Mouse (Mus musculus) intestine, embryonic 16.5 days (tissue): ENCODE results near the gene Alox12. TPM values are rescaled to one million over a fixed set of nuclear protein-coding genes. Genes with fewer than 3 reads are reported as not detected.
A peak's percentile ranks its signal among the peaks of the same experiment; 100 is the strongest.

Experiments
- ATAC-seq: fragments of 200-750 bp; cut with Nextera tagmentation; 2 replicates; pipeline ENCODE4 v1.8.0; 2017; ENCODE audit warnings: moderate TSS enrichment, moderate library complexity
- H3K27ac ChIP-seq: fragments of 300-500 bp; sonication (generic); 2 replicates; pipeline ENCODE4 v1.5.1; 2014; ENCODE audit warnings: mild to moderate bottlenecking, low read length
- H3K27me3 ChIP-seq: fragments of 300-500 bp; sonication (generic); replicated peaks from 2 replicates; pipeline ENCODE4 v1.6.1; 2014; ENCODE audit warnings: low read length, control low read depth, mixed read lengths; ENCODE audit not compliant: control insufficient read depth, insufficient read depth
- H3K36me3 ChIP-seq: fragments of 300-500 bp; sonication (generic); 2 replicates; pipeline ENCODE4 v1.6.1; 2014; ENCODE audit warnings: low read length, control low read depth; ENCODE audit not compliant: control insufficient read depth, insufficient read depth
- H3K4me1 ChIP-seq: fragments of 300-500 bp; sonication (generic); 2 replicates; pipeline ENCODE4 v1.6.1; 2014; ENCODE audit warnings: low read length, control low read depth, mixed read lengths; ENCODE audit not compliant: control insufficient read depth, insufficient read depth
- H3K4me2 ChIP-seq: fragments of 300-500 bp; sonication (generic); 2 replicates; pipeline ENCODE4 v1.6.1; 2014; ENCODE audit warnings: low read depth, low read length, control low read depth
- H3K4me3 ChIP-seq: fragments of 300-500 bp; sonication (generic); 2 replicates; pipeline ENCODE4 v1.5.1; 2014; ENCODE audit warnings: mild to moderate bottlenecking, low read length
- H3K9ac ChIP-seq: fragments of 300-500 bp; sonication (generic); 2 replicates; pipeline ENCODE4 v1.6.1; 2014; ENCODE audit warnings: low read depth, low read length
- H3K9me3 ChIP-seq: fragments of 300-500 bp; sonication (generic); 2 replicates; pipeline ENCODE4 v1.6.1; 2016; ENCODE audit warnings: low read length, control low read depth; ENCODE audit not compliant: control insufficient read depth
- WGBS: fragments of 180-500 bp; shearing (Covaris S2); extraction: QIAGEN DNeasy Blood & Tissue Kit; methylation state at CpG from one replicate; pipeline ENCODE4 v1.1.7; 2014; 5-methylcytosine and 5-hydroxymethylcytosine counted together
- polyA plus RNA-seq: library from polyadenylated mRNA; unstranded; fragments of >200 nt; fragmentation: Nextera tagmentation; extraction: Ambion mirVana; gene quantifications from 2 replicates; pipeline ENCODE4 v1.2.1, GENCODE M21; 2015

Alox12 gene
- polyA plus RNA-seq, 1 experiment from 2014 or later, result 1.8 TPM

DNA sequence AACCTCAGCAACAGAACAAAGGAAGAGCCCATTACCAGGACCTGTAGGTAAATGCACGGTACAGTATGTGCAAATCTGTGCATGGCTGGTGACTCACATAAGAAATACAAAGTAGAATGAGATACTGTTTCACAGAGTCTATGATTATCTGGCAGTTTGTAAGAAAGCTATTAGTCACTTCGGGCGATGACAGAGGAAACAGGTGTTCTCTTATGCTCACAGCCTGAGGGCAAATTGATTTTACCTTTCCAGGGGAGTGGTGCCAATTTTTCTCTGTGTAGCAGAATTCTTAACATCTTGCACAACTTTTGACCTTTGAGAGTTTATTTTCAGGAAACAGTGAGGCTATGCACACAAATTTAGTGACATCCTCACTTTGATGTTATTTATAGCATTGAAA, 29.6 kb upstream of the Alox12 start:
- no peak for ATAC-seq
- Histone ChIP-seq H3K4me3 (no peak overlapping the region), H3K36me3 (no peaks in the 10 kb centered on the region), H3K9ac (no peak overlapping the region), H3K9me3 (no peaks in the 10 kb centered on the region), H3K27ac (no peak overlapping the region), H3K4me2 (no peak overlapping the region), H3K4me1 (0 out of 2 replicates have a peak, but pooled peaks cover 3% of the 10 kb centered on the region), H3K27me3 (no peaks in the 10 kb centered on the region)
- 65% methylated on average over 3 of the region's 3 CpGs for WGBS

- Histone ChIP-seq H3K4me3 (no peak overlapping the region), H3K9ac (no peak overlapping the region), H3K4me1 (no peaks in the 10 kb centered on the region), H3K27me3 (no peaks in the 10 kb centered on the region), H3K9me3 (no peaks in the 10 kb centered on the region), H3K4me2 (no peak overlapping the region), H3K36me3 (no peaks in the 10 kb centered on the region), H3K27ac (no peak overlapping the region)
- no peak for ATAC-seq
- 70% methylated on average over 4 of the region's 4 CpGs for WGBS
These were observed 28.5 kb upstream of the Alox12 start for GRCm38 (mm10) chr11:70283666-70284065.

- H3K36me3 ChIP-seq, result no peaks in the 10 kb centered on the region
- H3K27me3 ChIP-seq, result no peaks in the 10 kb centered on the region
- no peak overlapping the region for H3K4me3 ChIP-seq
- H3K4me2 ChIP-seq, result no peak overlapping the region
- H3K27ac ChIP-seq, result no peak overlapping the region
- no peak overlapping the region for H3K9ac ChIP-seq
- no peak for ATAC-seq
- H3K4me1 ChIP-seq, result no peaks in the 10 kb centered on the region
- 61% methylated on average over 3 of the region's 3 CpGs for WGBS
- H3K9me3 ChIP-seq, result no peaks in the 10 kb centered on the region
These were observed 25.3 kb upstream of the Alox12 start for GRCm38 (mm10) chr11:70280441-70280840.

- no peak for ATAC-seq
- H3K27ac ChIP-seq, result no peak overlapping the region
These were observed 23.8 kb upstream of the Alox12 start for GRCm38 (mm10) chr11:70278961-70279360.

GRCm38 (mm10) chr11:70271641-70272040, 16.5 kb upstream of the Alox12 start:
- Histone ChIP-seq H3K9me3 (no peaks in the 10 kb centered on the region), H3K4me3 (no peak overlapping the region), H3K4me1 (no peaks in the 10 kb centered on the region), H3K9ac (no peak overlapping the region), H3K4me2 (no peak overlapping the region), H3K27me3 (no peaks in the 10 kb centered on the region), H3K36me3 (no peaks in the 10 kb centered on the region), H3K27ac (no peak overlapping the region)
- 73% methylated on average over 7 of the region's 7 CpGs for WGBS
- ATAC-seq, result no peak

More at GRCm38 (mm10) chr11:70278961-70279360, 23.8 kb upstream of the Alox12 start:
- Histone ChIP-seq H3K27me3 (no peaks in the 10 kb centered on the region), H3K36me3 (no peaks in the 10 kb centered on the region), H3K4me2 (no peak overlapping the region), H3K4me3 (no peak overlapping the region), H3K9ac (no peak overlapping the region), H3K4me1 (no peaks in the 10 kb centered on the region), H3K9me3 (no peaks in the 10 kb centered on the region)
- WGBS, result 85% methylated on average over 3 of the region's 3 CpGs

- Histone ChIP-seq H3K4me3 (no peak overlapping the region), H3K4me1 (peaks cover 4% of the 10 kb centered on the region), H3K27me3 (no peaks in the 10 kb centered on the region), H3K9ac (no peak overlapping the region), H3K27ac (no peak overlapping the region), H3K36me3 (no peaks in the 10 kb centered on the region), H3K4me2 (no peak overlapping the region), H3K9me3 (no peaks in the 10 kb centered on the region)
- ATAC-seq, result no peak
- WGBS, result 85% methylated on average over 1 of the region's 1 CpGs
These were observed 11.3 kb upstream of the Alox12 start for GRCm38 (mm10) chr11:70266405-70266804.

- H3K9me3 ChIP-seq, result no peaks in the 10 kb centered on the region
- no peak for ATAC-seq
- WGBS, result 64% methylated on average over 4 of the region's 4 CpGs
- no peak overlapping the region for H3K4me2 ChIP-seq
- no peak overlapping the region for H3K9ac ChIP-seq
- H3K4me1 ChIP-seq, result peaks cover 4% of the 10 kb centered on the region
- H3K27me3 ChIP-seq, result no peaks in the 10 kb centered on the region
- H3K4me3 ChIP-seq, result no peak overlapping the region
- H3K36me3 ChIP-seq, result no peaks in the 10 kb centered on the region
- no peak overlapping the region for H3K27ac ChIP-seq
These were observed 10.7 kb upstream of the Alox12 start for GRCm38 (mm10) chr11:70265819-70266218.

DNA sequence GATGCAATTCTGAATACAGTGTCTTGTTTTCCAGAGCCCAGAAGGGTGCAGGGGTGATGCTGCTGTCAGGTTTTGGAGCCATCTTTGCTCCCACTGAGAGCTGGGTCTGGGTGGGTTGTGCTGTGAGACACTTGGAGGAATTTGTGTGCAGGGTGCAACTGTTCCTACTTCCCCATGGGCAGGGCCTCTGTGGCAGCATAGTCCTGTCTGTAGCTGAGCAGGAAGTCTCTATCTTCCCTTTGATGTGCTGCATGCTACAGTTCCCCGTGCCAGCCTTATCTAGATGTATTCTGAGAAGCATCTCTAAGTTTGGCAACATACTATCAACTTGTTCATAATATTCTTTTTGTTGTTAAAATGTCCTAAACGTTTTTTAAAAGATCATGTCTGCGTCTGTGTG, 10.1 kb upstream of the Alox12 start:
- H3K27ac ChIP-seq, result no peak overlapping the region
- H3K4me1 ChIP-seq, result peaks cover 4% of the 10 kb centered on the region
- 46% methylated on average over 3 of the region's 3 CpGs for whole genome bisulfite sequencing

DNA sequence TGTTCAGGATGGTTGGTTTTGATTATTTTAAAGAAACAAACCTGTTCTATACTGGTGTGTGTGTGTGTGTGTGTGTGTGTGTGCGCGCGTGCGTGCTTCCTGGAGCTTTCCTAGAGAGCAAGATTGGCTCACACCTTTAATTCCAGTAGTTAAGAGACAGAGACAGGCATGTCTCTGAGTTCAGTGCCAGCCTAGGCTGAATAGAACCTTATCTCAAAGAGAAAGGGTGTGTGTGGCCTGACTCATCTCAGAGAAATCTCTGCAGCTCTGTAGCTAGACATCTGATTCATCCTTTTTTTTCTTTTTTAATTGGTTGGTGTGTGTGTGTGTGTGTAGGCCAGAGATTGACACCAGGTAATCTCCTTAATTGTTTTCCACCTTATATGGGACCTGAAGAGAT, 3.9 kb upstream of the Alox12 start:
- WGBS, result 94% methylated on average over 4 of the region's 4 CpGs

More for the DNA sequence above, 10.1 kb upstream of the Alox12 start:
- Histone ChIP-seq H3K27me3 (no peaks in the 10 kb centered on the region), H3K9me3 (no peaks in the 10 kb centered on the region), H3K9ac (no peak overlapping the region), H3K36me3 (no peaks in the 10 kb centered on the region), H3K4me3 (no peak overlapping the region), H3K4me2 (no peak overlapping the region)
- no peak for ATAC-seq

GRCm38 (mm10) chr11:70254337-70254736, 816 bp downstream of the Alox12 start:
- 0 out of 2 replicates have a peak overlapping the region, but pooled peaks have one; percentile 63 for H3K9ac ChIP-seq
- H3K27me3 ChIP-seq, result peaks cover 30% of the 10 kb centered on the region
- H3K36me3 ChIP-seq, result no peaks in the 10 kb centered on the region
- H3K4me2 ChIP-seq, result peak overlapping the region; percentile 61
- no peak overlapping the region for H3K27ac ChIP-seq
- H3K9me3 ChIP-seq, result no peaks in the 10 kb centered on the region
- 6% methylated on average over 18 of the region's 18 CpGs for WGBS
- peak overlapping the region; percentile 39 for H3K4me3 ChIP-seq
- no peak for ATAC-seq
- H3K4me1 ChIP-seq, result peaks cover 9% of the 10 kb centered on the region; the same call in 1 of the 2 replicates

More for the DNA sequence above, 3.9 kb upstream of the Alox12 start:
- Histone ChIP-seq H3K36me3 (no peaks in the 10 kb centered on the region), H3K4me2 (no peak overlapping the region), H3K27me3 (peaks cover 15% of the 10 kb centered on the region), H3K27ac (no peak overlapping the region), H3K4me1 (peaks cover 9% of the 10 kb centered on the region; the same call in 1 of the 2 replicates), H3K9me3 (no peaks in the 10 kb centered on the region), H3K9ac (no peak overlapping the region), H3K4me3 (no peak overlapping the region)
- no peak for ATAC-seq
